Mouse (Mus musculus) frontal cortex, adult 2 months (tissue): ENCODE results near the gene Tcap. TPM values are rescaled to one million over a fixed set of nuclear protein-coding genes. Genes with fewer than 3 reads are reported as not detected.

Experiments
- DNase-seq, 2 experiments: peaks; one replicate each; pipeline ENCODE4 v3.0.0; 2022; ENCODE audit warnings: low spot score in 1 of 2; ENCODE audit errors: extremely low spot score in 1 of 2
- polyA plus RNA-seq: library from polyadenylated mRNA; depleted of rRNA; stranded (reverse); fragments of >200 nt; gene quantifications from 2 replicates; pipeline ENCODE4 v1.2.3, GENCODE M21; 2012; rRNA removed

The Tcap gene
- polyA plus RNA-seq, 1 experiment: 9.7 TPM

DNA sequence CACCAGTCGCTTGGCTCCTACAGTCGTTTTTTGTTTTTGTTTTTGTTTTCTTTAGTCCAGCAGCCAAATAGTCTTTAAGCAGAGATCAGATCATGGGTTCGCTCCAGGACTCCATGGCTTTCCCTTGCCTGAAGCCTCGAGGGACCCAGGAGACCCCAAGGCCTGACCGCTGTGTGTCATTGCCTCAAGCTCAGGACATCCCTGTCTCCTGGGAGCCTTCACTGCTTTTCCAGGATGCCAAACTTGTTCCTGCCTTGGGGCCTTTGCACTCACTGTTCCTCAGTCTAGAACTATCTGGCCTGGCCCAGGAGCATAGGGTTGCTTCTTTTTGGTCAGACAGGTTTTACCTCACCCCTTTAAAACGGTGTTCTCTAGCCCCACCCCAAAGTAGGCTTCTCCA, 23.0 kb downstream of the Tcap start:
- no peak for DNase-seq

DNA sequence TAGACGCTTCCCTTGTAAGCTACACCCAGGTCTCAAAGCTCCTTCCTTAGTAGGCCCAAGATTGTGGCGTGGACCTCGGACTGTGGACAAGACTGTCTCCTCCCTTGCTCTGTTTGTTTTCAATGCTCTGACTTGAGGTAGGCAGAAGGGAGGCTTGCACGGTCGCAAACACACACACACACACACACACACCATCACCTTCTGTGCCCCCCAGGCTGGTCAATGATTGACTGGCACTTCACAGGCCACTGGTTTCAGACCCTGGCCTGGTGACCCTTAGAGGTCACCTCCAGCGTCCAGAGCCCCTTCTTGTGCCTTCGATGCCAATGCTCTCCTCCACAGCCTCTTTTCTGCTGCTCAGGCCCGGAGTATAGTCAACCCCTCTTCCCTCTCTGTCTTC, 25.3 kb downstream of the Tcap start:
- no peak for DNase-seq

DNA sequence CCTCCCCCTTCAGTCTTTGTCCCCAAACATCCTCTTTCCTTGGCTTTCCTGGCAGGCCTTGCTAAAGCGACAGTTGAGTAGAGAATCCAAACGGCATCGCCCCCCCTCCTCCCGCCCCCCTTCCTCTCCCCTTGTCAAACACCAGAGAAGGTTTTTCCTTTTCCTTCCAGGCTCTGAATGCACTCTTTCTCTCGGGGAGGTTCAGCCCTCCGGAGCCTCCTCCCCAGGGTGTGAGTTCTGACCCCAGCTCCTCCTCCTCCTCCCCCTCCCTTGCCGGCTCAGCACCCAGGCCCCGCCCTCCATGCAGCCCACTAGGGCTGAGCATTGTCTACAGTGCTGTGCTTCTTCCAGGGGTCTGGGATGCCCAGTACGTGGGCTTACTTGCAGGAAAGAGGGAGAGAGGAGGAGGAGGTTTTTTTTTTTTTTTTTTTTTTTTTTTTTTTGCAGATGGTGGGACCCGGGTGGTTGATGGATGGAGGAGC, 25.8 kb downstream of the Tcap start:
- DNase-seq: no peak

DNA sequence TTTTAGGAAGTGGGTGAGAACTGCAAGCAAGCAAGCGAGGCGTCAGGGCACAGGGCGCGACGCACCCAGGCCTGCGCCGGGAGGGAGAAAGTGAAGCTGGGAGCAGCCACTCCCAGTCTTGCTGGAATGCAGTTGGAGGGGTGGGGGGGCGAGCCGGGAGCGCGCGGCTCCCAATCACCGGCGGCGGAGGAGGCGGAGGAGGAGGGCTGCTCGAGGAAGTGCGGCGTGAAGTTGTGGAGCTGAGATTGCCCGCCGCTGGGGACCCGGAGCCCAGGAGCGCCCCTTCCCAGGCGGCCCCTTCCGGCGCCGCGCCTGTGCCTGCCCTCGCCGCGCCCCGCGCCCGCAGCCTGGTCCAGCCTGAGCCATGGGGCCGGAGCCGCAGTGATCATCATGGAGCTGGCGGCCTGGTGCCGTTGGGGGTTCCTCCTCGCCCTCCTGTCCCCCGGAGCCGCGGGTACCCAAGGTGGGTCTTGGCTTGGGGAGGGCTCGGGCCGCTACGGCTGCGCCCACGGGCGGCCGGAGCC, 28.7 kb downstream of the Tcap start, which contains the start of gene Erbb2:
Gene Erbb2 (plus strand): TSS at position 198 of the 524 bp plus-strand sequence.
- peak in 1 of 2 experiments; percentile 39 for DNase-seq

DNA sequence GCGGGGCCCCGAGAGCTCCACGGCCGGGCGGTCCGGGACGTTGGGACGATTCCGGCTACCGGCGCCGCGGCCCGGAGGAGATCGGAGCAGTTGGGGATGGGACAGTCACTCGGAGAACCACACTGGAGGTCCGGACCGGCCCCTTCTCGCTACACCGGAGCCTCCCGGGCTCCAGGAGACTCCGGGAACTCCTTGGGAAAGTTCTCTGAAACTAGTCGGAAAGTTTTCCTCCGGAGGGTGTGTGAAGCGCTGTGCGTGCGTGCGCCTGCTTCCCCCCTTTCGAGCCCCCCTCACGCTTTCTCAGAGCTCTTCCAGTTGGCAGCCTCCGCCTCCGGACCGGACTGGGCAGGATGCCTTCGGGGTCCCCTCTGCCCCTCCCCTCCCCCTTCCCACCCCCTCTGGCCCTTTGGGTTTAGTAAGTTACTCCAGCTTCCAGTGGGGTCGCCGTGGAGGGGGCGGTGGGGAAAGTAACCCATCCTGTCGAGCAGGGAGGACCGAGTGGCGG, 29.2 kb downstream of the Tcap start:
- no peak for DNase-seq

DNA sequence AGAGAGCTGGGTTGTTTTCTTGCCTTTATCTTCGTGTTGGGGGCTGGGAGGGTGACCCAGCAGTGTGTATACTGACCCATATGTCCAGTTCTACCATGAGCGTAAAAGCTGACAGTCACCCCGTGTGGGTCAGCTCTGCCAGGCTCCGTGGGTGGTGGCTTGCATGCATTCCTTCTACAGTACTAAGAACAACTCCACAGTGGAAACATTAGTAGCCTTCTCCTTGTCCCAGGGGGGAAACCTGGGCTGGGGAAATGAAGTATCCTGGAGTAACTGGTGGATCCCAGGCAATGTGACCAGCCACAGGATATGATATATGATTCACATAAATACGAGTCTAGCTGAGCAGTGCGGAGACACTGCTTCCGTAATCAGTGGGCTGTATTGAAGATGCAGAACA, 30.1 kb downstream of the Tcap start:
- no peak for DNase-seq

DNA sequence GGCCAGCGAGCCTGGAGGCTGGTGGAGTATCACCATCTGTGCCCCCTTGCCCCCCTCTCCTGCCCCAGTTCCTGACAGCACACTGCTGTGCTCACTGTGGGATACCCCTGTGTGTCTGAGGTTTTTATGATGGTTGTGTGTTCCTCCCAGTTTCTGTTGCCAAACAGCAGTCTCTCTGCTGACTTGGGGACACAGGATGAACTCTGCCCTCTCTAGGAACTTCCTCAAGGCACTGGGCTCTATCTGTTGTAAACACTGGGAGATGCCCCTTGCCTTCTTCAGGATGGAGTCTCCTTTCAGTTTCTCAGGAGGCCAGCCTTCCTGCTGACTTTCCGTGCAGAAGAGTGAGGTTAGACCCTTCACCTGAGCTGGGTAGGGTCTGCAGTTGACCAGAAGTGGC, 30.6 kb downstream of the Tcap start:
- DNase-seq: no peak

DNA sequence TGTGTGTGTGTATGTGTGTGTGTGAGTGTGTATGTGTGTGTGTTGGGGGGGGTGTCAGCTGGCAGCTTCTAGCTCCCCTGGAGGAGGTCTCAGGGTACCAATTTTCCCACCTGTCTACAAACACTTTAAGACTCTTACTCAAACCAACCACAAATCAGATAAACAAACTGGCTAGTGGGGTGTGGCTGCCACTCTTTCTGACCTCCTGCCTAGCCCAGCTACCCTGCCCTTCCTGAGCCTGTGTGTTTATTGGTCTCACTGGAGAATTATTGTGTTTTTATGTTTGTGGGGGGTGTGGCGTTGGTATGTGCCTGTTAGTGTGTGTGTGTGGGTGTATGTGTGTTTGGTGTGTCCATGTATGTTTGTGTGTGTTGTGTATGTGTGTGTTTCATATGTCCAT, 33.5 kb downstream of the Tcap start:
- DNase-seq: no peak

DNA sequence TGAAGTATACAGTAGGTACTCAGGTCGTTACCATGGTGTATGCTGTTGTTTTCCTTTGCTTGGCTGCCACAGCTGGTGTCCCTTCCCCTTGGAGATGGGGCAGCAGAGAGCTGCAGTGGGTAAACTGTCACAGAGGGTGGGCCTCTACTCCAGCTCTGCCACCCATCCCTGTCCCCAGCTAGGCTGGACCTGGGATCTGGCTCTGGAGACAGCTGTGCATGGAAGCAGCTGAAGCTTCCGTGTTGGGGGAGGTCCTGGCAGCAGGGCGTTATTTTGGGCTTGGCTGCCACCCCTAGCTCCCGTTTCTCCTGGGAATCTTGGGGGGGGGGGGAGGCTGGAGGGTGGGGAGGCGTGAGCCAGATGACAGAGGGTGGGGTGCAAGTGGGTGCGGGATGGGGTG, 34.7 kb downstream of the Tcap start:
- no peak for DNase-seq

DNA sequence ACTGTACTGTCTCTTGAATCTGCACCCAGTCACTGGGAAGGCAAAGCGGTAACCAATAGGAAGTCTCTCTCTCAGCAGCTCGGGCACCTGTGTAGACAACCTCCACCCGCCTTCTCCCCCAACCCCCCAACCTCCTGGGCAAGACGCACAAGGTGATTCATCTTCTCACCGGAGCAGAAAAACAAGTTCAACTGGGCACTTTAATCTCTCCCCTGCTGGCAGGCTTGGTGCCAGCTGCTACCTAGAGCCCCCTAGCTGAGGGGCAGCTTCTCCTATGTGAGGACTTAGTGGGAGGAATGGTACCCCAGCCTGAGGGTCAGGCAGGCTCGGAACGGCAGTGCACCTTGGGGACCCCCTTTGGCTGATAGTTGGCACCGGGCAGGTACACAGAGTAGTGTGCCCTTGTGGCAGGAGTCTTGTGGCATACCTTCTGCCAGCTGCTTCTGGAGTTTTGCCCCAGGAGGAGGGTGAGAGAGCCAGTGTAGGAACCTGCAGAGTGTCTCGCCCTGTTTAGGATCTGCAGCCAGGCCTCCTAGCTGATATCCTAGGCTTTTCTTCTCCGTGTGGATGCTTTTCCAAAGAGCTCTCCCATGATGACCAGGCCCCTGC, 35.4 kb downstream of the Tcap start:
- no peak for DNase-seq

DNA sequence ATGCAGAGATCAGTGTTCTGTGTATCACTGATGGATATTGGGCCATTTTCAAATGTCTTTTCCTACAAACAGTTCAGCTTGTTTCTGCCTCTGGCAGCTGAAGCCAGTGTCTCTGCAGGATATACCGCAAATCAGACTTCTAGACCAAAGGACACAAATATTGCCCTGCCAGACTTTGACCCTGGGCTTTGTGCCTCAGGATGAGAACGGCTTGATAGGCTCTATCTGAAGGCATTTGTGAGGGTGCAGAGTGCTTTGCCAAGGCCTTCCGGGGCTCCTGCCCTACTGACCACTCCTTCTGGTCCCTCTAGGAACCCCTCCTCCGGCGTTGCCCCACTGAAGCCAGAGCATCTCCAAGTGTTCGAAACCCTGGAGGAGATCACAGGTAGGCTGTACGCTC, 43.0 kb downstream of the Tcap start:
- DNase-seq: no peak

DNA sequence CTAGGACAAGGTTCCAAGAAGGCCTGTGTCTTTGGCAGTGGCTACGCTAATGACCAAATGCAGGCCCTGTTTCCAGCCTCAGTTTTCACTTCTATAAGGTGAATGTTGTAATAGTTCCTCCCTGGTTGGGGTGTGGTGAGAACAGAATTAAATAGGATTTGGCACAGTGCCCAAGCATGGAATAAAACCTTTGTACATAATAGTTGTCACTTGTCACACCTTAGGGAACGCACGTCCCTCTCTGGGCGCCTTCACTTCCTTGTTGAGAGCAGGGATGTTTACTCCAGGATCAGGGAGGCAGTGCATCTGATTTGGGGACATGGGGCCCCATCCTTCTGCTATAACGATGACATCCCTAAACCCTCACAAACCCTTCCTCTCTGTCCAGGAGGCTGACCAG, 44.8 kb downstream of the Tcap start:
- DNase-seq: no peak

DNA sequence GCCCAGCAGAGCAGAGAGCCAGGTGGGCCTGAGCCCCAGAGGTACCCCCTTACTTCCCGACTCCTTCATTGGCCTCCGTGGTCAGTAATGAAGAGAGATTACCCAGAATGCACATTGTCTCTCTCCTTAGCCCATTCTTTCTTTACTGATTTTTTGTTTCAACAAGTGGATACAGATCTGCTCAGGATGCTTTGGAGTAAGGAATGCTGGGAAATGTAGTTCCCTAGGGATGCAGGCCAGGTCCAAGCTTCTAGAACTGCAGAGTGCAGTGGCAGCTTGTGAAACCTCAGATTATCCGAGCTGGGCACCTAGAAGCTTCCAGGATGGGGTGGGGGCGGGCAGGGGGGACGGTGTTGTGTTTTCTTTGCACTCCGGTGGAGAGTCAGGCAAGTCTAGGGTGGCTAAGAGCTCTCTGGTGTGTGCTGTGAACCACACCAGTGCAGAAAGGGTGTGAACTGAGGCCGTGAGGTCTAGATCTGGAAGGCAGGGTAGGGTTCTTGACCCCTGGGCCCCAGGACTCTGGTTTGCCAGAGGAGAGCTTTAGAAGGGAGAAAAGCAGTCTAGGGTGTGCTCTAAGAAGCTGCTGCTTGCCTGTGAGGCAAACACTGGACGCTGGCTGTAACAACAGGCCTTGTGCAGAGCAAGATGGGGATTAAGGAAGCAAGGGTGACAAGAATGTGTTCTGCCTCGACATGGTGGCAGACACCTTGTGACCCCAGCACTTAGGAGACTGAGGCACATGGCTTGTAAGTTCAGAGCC, 48.3 kb downstream of the Tcap start:
- no peak for DNase-seq

Other genes starting within 250 kb of the Tcap start
- gene Fbxl20, start 233.4 kb upstream of the Tcap start, polyA plus RNA-seq: 26.8 and 28.5 TPM in 2 replicates
- 24.6 and 28.8 TPM in 2 replicates for gene Med1, start 190.5 kb upstream of the Tcap start, polyA plus RNA-seq
- gene Cdk12, start 180.8 kb upstream of the Tcap start, polyA plus RNA-seq: 17.8 and 19.5 TPM in 2 replicates
- gene Neurod2, start 54.2 kb upstream of the Tcap start, polyA plus RNA-seq: 33.9 and 34.2 TPM in 2 replicates
- gene Ppp1r1b, start 35.4 kb upstream of the Tcap start, polyA plus RNA-seq: 104 and 156 TPM in 2 replicates
- gene Stard3, start 25.4 kb upstream of the Tcap start, polyA plus RNA-seq: 52.3 and 59.1 TPM in 2 replicates
- 0.84 and 1.1 TPM in 2 replicates for gene Pnmt, start 2.6 kb downstream of the Tcap start, polyA plus RNA-seq
- 13.7 and 15.2 TPM in 2 replicates for gene Pgap3, start 16.7 kb downstream of the Tcap start, polyA plus RNA-seq
- gene Erbb2, start 28.7 kb downstream of the Tcap start, polyA plus RNA-seq: 3.0 and 3.2 TPM in 2 replicates
- gene Mien1, start 55.2 kb downstream of the Tcap start, polyA plus RNA-seq: 177 and 209 TPM in 2 replicates
- 1.6 and 2.0 TPM in 2 replicates for gene Grb7, start 62.6 kb downstream of the Tcap start, polyA plus RNA-seq
- 0.17 and 0.32 TPM in 2 replicates for gene Ikzf3, start 162.2 kb downstream of the Tcap start, polyA plus RNA-seq
- 0.10 TPM in 1 of 2 replicates, not detected in the other for gene Zpbp2, start 167.3 kb downstream of the Tcap start, polyA plus RNA-seq
- 54.6 and 57.1 TPM in 2 replicates for gene Ormdl3, start 203.6 kb downstream of the Tcap start, polyA plus RNA-seq
- not detected in 2 replicates for gene Lrrc3c, start 214.5 kb downstream of the Tcap start, polyA plus RNA-seq
- gene Gm12355, start 241.8 kb downstream of the Tcap start, polyA plus RNA-seq: 0.25 and 0.36 TPM in 2 replicates
- not detected in 2 replicates for gene Gsdma3, start 242.5 kb downstream of the Tcap start, polyA plus RNA-seq